Mouse (Mus musculus): ENCODE results near the gene Thnsl2. TPM values are rescaled to one million over a fixed set of nuclear protein-coding genes. Genes with fewer than 3 reads are reported as not detected.

The Thnsl2 gene
- total RNA-seq, 2 experiments from 2014 or later, result 4.1 to 5.3 TPM

Other genes with a start within 250 kb of the Thnsl2 start
- gene Tex37, start 225.5 kb downstream of the Thnsl2 start, total RNA-seq (2021), result not detected
- not detected for gene Foxi3, start 187.9 kb downstream of the Thnsl2 start, total RNA-seq (2021)
- not detected for gene Fabp1, start 55.4 kb upstream of the Thnsl2 start, total RNA-seq (2021)
- 10 to 100 TPM; 60.6 to 63.9 TPM for gene Krcc1, start 127.2 kb upstream of the Thnsl2 start, total RNA-seq (2021)
- 100 to 1,000 TPM; 337 to 360 TPM for gene Smyd1, start 177.8 kb upstream of the Thnsl2 start, total RNA-seq (2021)
- gene Cd8b1, start 178.3 kb upstream of the Thnsl2 start, total RNA-seq (2021), result 1 to 10 TPM in 1 of 2 experiments, not detected in 1; 1.8 TPM
- 1 to 10 TPM in 1 of 2 experiments, under 1 TPM in 1; 0.20 to 2.6 TPM for gene Cd8a, start 229.0 kb upstream of the Thnsl2 start, total RNA-seq (2021)

Data from heart, adult 18-20 months (tissue).